Mouse (Mus musculus) heart, adult 2 months (tissue): Measurements from ENCODE around the gene Apba2.

Experiments used
- CTCF ChIP-seq: fragments of 200-600 bp; IDR thresholded peaks from 2 replicates; pipeline ENCODE4 v1.8.1; 2022; ENCODE audit warnings: antibody characterized with exemption, mild to moderate bottlenecking, moderate library complexity
- EP300 ChIP-seq: fragments of 200-500 bp; IDR thresholded peaks from 2 replicates; pipeline ENCODE4 v1.6.1; 2011; ENCODE audit warnings: low read depth, low read length, control low read depth; ENCODE audit not compliant: insufficient read depth
- POLR2A ChIP-seq: fragments of 200-500 bp; IDR thresholded peaks from 2 replicates; pipeline ENCODE4 v1.6.1; 2011; ENCODE audit warnings: mild to moderate bottlenecking, low read depth, low read length, control low read depth; ENCODE audit not compliant: insufficient read depth

- TF ChIP-seq CTCF = peak; percentile 58
- no peak for TF ChIP-seq POLR2A
- TF ChIP-seq EP300 = no peak
Observed at GRCm38 (mm10) chr7:64729785-64730184, 228.3 kb downstream of the Apba2 start.
